Mouse (Mus musculus) midbrain, embryonic 11.5 days (tissue): ENCODE measurements at regions not wholly inside any gene's neighbourhood (a gene's known extent, or its start where the extent isn't known, plus 50 kb on each side); places are given as distances from the start of the nearest gene placed in this dataset.

Source experiments
- ATAC-seq: fragments of 200-750 bp; cut with Nextera tagmentation; 2 replicates; pipeline ENCODE4 v1.8.0; 2017; ENCODE audit warnings: moderate TSS enrichment, moderate library complexity; ENCODE audit not compliant: low FRiP score
- DNase-seq: peaks from one replicate; pipeline ENCODE4 v3.0.0; 2015; ENCODE audit warnings: low spot score; ENCODE audit errors: missing footprints
- H3K27ac ChIP-seq: fragments of 300-500 bp; sonication (generic); 2 replicates; pipeline ENCODE4 v1.5.1; 2014; ENCODE audit warnings: low read depth, low read length
- H3K27me3 ChIP-seq: fragments of 300-500 bp; sonication (generic); 2 replicates; pipeline ENCODE4 v1.6.1; 2014; ENCODE audit warnings: mild to moderate bottlenecking, low read length, moderate library complexity, mixed read lengths; ENCODE audit not compliant: control insufficient read depth, insufficient read depth
- H3K36me3 ChIP-seq: fragments of 300-500 bp; sonication (generic); 2 replicates; pipeline ENCODE4 v1.6.1; 2014; ENCODE audit warnings: mild to moderate bottlenecking, low read length, moderate library complexity, mixed read lengths; ENCODE audit not compliant: control insufficient read depth, insufficient read depth
- H3K4me1 ChIP-seq: fragments of 300-500 bp; sonication (generic); 2 replicates; pipeline ENCODE4 v1.6.1; 2014; ENCODE audit warnings: low read length; ENCODE audit not compliant: control insufficient read depth, insufficient read depth
- H3K4me2 ChIP-seq: fragments of 300-500 bp; sonication (generic); 2 replicates; pipeline ENCODE4 v1.6.1; 2014; ENCODE audit warnings: mild to moderate bottlenecking, moderate library complexity
- H3K4me3 ChIP-seq: fragments of 300-500 bp; sonication (generic); 2 replicates; pipeline ENCODE4 v1.5.1; 2014; ENCODE audit warnings: low read depth, low read length
- H3K9ac ChIP-seq: fragments of 300-500 bp; sonication (generic); 2 replicates; pipeline ENCODE4 v1.6.1; 2014; ENCODE audit warnings: low read length
- H3K9me3 ChIP-seq: fragments of 300-500 bp; sonication (generic); 2 replicates; pipeline ENCODE4 v1.6.1; 2016; ENCODE audit warnings: low read length; ENCODE audit not compliant: control insufficient read depth
- WGBS: fragments of 180-500 bp; shearing (Covaris S2); extraction: QIAGEN DNeasy Blood & Tissue Kit; methylation state at CpG from one replicate; pipeline ENCODE4 v1.1.7; 2014; 5-methylcytosine and 5-hydroxymethylcytosine counted together

- no peaks in the 10 kb centered on the region for H3K36me3 ChIP-seq
- no peak overlapping the region for H3K4me2 ChIP-seq
- peaks cover 2% of the 10 kb centered on the region; the same call in 1 of the 2 replicates for H3K4me1 ChIP-seq
- no peak overlapping the region for H3K27ac ChIP-seq
- DNase-seq = no peak
- H3K4me3 ChIP-seq = no peak overlapping the region
- no peak for ATAC-seq
- no peaks in the 10 kb centered on the region for H3K9me3 ChIP-seq
- no peaks in the 10 kb centered on the region for H3K27me3 ChIP-seq
- no peak overlapping the region for H3K9ac ChIP-seq
Measured at GRCm38 (mm10) chr3:38144650-38145049, 340.0 kb downstream of the Ankrd50 start.

DNA sequence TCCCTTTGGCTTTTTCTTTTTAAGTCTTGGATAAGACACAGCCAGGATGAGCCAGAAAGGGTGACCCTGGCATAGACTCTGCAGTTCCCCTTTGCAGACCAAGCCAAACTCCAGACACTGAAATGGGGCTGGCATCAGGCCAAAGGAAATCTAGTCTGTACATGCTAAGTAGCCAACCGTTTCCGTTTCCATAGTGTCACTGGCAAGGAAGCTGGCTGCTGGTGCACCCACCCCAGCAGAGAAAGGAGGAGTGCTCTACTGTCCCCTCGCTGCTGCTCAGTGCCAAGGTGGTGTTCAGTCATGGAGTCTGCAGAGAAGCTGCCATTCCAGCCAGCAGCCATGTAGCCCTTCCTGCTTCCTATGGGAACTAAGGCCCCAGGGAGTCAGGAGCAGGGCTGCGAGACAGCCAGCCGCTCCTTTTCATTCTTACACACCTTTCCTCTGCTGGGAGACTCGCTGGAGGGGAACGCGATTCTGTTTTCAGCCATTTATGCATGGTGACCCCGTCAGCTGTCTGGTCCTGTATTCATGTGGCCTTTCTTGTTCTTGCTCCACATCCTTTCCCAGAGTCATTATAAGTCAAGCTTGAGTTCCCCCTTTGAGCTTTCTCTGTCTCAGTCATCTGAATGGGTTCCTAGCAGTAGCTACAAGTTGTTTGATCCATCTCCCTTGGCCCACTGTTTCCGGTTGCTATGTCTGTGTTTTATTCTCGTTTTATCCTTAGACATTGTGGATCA lies 341.3 kb downstream of the Ankrd50 start:
- H3K9ac ChIP-seq = no peak overlapping the region
- H3K27me3 ChIP-seq = no peaks in the 10 kb centered on the region
- peak; percentile 89 for ATAC-seq
- no peaks in the 10 kb centered on the region for H3K36me3 ChIP-seq
- peaks cover 2% of the 10 kb centered on the region; the same call in 1 of the 2 replicates for H3K4me1 ChIP-seq
- DNase-seq = peak; percentile 88
- WGBS = 48% methylated on average over 11 of the region's 11 CpGs
- no peak overlapping the region for H3K27ac ChIP-seq
- H3K4me3 ChIP-seq = no peak overlapping the region
- no peaks in the 10 kb centered on the region for H3K9me3 ChIP-seq
- no peak overlapping the region for H3K4me2 ChIP-seq

DNA sequence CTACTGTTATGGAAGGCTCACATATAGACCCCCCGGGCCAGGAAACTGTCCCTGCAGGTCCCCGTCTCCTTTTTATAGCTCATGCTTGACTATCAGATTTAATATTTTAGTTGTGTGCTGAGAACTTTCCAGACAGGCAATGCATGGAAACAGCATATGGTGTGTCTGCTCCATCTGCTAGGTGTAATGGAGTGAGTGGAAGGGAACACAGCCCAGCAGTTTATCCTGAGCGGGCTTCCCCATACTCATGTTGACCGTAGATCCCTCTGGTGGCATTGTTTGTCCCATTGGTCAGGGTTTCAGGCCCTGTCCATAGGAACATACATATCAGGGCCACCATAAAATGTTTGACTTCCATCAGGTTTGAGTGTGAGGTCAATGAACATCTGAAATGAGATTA lies 345.3 kb downstream of the Ankrd50 start:
- H3K4me3 ChIP-seq = no peak overlapping the region
- no peak for ATAC-seq

DNA sequence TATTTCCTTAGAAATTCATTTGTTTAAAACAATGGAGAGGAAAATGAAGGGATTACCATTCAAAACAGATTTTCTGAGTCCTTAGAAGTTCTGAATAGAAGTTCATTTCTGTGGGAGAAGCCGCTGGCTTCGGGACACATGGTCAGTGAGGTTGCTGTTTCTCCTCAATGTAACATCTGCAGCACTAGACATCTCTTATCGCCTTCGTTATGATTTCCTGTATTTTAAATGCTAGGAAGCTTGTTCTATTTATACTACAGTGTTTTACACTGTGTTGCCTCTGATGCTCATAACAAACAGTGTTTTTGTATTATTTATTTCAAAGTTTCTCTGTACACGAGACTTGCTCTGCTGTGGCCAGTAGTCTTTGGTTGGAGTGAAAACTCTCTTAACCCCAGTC lies 346.6 kb downstream of the Ankrd50 start:
- 75% methylated on average over 5 of the region's 5 CpGs for WGBS
- Histone ChIP-seq H3K36me3 (no peaks in the 10 kb centered on the region), H3K4me2 (no peak overlapping the region), H3K27ac (no peak overlapping the region), H3K9ac (no peak overlapping the region), H3K4me3 (no peak overlapping the region), H3K4me1 (no peaks in the 10 kb centered on the region), H3K27me3 (no peaks in the 10 kb centered on the region), H3K9me3 (no peaks in the 10 kb centered on the region)
- ATAC-seq (no peak), DNase-seq (no peak)

More for the DNA sequence above, 345.3 kb downstream of the Ankrd50 start:
- H3K9me3 ChIP-seq = no peaks in the 10 kb centered on the region
- no peak overlapping the region for H3K4me2 ChIP-seq
- 90% methylated on average over 4 of the region's 4 CpGs for WGBS
- no peak for DNase-seq
- H3K9ac ChIP-seq = no peak overlapping the region
- no peak overlapping the region for H3K27ac ChIP-seq
- no peaks in the 10 kb centered on the region for H3K27me3 ChIP-seq
- peaks cover 2% of the 10 kb centered on the region; the same call in 1 of the 2 replicates for H3K4me1 ChIP-seq
- H3K36me3 ChIP-seq = no peaks in the 10 kb centered on the region

DNA sequence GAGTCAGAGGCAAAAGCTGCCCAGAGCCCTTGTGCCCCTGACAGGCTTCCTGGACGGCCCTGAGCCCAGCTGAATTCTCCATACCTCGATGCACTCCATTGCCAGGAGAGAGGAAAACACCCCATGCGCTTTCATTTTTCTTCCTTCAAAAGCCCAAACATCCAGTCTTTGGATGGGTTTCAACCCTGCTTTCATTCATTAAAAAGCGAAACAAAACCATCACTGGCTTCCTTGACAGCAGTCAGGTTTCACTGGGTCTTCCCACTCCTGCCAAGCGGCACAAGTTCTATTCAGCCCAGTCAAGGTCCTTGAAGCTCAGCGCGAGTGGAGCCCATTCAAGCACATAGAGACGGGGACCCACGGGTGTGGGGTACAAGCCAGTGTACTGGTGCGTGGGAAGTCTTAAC lies 348.8 kb downstream of the Ankrd50 start:
- H3K9ac ChIP-seq = no peak overlapping the region
- ATAC-seq = no peak
- no peak overlapping the region for H3K4me2 ChIP-seq
- WGBS = 71% methylated on average over 10 of the region's 10 CpGs
- no peak overlapping the region for H3K4me3 ChIP-seq
- no peak for DNase-seq
- H3K27ac ChIP-seq = no peak overlapping the region
- no peaks in the 10 kb centered on the region for H3K36me3 ChIP-seq
- no peaks in the 10 kb centered on the region for H3K4me1 ChIP-seq
- no peaks in the 10 kb centered on the region for H3K9me3 ChIP-seq
- no peaks in the 10 kb centered on the region for H3K27me3 ChIP-seq

DNA sequence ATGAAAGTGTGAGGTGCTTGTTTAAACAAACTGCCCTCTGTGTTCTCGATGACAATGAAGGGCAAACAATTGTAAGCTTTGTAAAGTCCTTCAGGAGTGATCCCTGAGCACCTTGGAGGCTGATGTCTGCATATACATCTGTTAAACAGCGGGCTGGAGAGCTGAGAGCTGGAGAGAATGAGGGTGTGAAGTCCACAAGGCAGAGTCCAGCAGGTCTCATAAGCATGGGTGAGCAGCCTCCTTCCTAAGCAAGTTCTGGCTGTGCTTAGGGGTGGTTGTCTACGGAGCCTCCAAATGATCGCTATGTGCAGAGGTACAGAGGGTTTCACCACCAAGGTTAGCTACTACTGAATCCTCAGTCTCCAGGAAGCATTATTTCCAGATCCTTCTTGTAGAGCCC lies 350.2 kb downstream of the Ankrd50 start:
- H3K27me3 ChIP-seq = no peaks in the 10 kb centered on the region
- DNase-seq (no peak), ATAC-seq (no peak)
- H3K4me1 ChIP-seq = no peaks in the 10 kb centered on the region
- no peaks in the 10 kb centered on the region for H3K36me3 ChIP-seq
- WGBS = 87% methylated on average over 4 of the region's 4 CpGs
- no peak overlapping the region for H3K9ac ChIP-seq
- no peaks in the 10 kb centered on the region for H3K9me3 ChIP-seq
- no peak overlapping the region for H3K4me3 ChIP-seq
- H3K27ac ChIP-seq = no peak overlapping the region
- no peak overlapping the region for H3K4me2 ChIP-seq

DNA sequence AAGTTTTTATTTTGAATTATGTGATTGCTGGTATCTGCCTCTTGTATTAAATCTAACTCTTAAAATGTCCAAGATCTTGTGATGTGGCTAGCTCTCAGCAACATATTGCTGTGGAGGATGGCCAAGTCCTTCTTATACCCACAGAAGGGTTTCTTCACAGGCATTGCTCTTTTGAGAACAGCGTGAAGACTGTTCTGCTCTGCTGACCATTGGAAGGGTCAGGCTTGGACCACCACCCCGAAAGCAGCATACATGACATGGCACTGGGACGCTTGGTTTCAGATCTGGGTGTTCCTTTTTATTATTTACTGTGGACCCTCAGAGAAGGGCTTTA lies 352.8 kb downstream of the Ankrd50 start:
- DNase-seq = no peak

DNA sequence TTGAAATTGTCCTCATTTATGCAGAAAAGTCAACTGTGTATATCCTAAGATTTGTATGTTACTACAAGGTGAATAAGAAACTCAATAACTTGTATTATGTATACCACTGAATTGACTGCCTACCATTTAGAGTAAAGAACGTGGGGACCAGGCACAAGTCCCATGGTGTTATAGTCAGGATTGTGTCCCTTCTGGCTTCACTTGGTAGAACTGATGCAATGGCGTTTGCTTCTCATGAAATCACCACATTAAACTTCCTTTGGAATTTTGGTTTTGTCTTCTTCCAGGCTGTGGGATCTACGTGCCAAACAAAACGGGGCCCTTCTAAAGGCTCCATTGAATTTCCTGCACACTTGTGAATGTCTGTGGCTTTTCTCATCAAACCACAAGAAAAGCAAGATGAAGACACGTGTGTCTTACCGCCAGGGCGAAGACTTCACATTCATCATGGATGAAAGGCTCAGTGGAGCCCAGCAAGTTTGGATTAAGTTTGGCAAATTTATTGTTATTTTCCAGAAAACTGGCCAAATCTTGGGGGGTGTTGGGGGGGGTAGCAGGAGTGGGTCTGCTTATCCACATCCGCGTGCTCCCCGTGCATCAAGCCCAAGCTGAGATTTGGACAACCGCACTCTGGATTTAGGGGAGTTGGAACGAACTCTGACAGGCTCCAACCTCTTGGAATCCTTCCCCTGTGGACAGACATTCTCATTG lies 353.3 kb downstream of the Ankrd50 start:
- WGBS = 90% methylated on average over 12 of the region's 12 CpGs

More for the DNA sequence above, 352.8 kb downstream of the Ankrd50 start:
- no peak for ATAC-seq
- Histone ChIP-seq H3K4me3 (no peak overlapping the region), H3K27me3 (no peaks in the 10 kb centered on the region), H3K27ac (no peak overlapping the region), H3K4me2 (no peak overlapping the region), H3K36me3 (no peaks in the 10 kb centered on the region), H3K9me3 (no peaks in the 10 kb centered on the region), H3K9ac (no peak overlapping the region), H3K4me1 (no peaks in the 10 kb centered on the region)
- 90% methylated on average over 3 of the region's 3 CpGs for WGBS

GRCm38 (mm10) chr3:38130088-38130487 lies 354.6 kb downstream of the Ankrd50 start:
- WGBS = 54% methylated on average over 1 of the region's 1 CpGs
- no peak overlapping the region for H3K9ac ChIP-seq
- no peaks in the 10 kb centered on the region for H3K4me1 ChIP-seq
- DNase-seq (no peak), ATAC-seq (no peak)
- H3K27me3 ChIP-seq = no peaks in the 10 kb centered on the region
- no peak overlapping the region for H3K4me3 ChIP-seq
- H3K9me3 ChIP-seq = no peaks in the 10 kb centered on the region
- H3K4me2 ChIP-seq = no peak overlapping the region
- H3K36me3 ChIP-seq = no peaks in the 10 kb centered on the region
- H3K27ac ChIP-seq = no peak overlapping the region

More for the DNA sequence above, 353.3 kb downstream of the Ankrd50 start:
- DNase-seq (no peak), ATAC-seq (no peak)
- Histone ChIP-seq H3K27me3 (no peaks in the 10 kb centered on the region), H3K27ac (no peak overlapping the region), H3K4me3 (no peak overlapping the region), H3K9ac (no peak overlapping the region), H3K36me3 (no peaks in the 10 kb centered on the region), H3K4me2 (no peak overlapping the region), H3K4me1 (no peaks in the 10 kb centered on the region), H3K9me3 (no peaks in the 10 kb centered on the region)
